Mouse (Mus musculus) lung, embryonic 16.5 days (tissue): ENCODE data around the gene Itga9. TPM values are rescaled to one million over a fixed set of nuclear protein-coding genes. Genes with fewer than 3 reads are reported as not detected.

Experiments used
- ATAC-seq: fragments of 200-750 bp; cut with Nextera tagmentation; 2 replicates; pipeline ENCODE4 v1.8.0; 2017; ENCODE audit warnings: low read depth, mild to moderate bottlenecking, moderate library complexity
- H3K27ac ChIP-seq: fragments of 300-500 bp; sonication (generic); 2 replicates; pipeline ENCODE4 v1.5.1; 2014; ENCODE audit warnings: mild to moderate bottlenecking, control low read depth, low read length
- H3K27me3 ChIP-seq: fragments of 300-500 bp; sonication (generic); 2 replicates; pipeline ENCODE4 v1.6.1; 2014; ENCODE audit warnings: low read depth, low read length, mixed read lengths; ENCODE audit not compliant: control insufficient read depth, insufficient read depth
- H3K36me3 ChIP-seq: fragments of 300-500 bp; sonication (generic); 2 replicates; pipeline ENCODE4 v1.6.1; 2014; ENCODE audit warnings: low read length; ENCODE audit not compliant: control insufficient read depth, insufficient read depth
- H3K4me1 ChIP-seq: fragments of 300-500 bp; sonication (generic); replicated peaks from 2 replicates; pipeline ENCODE4 v1.6.1; 2014; ENCODE audit warnings: low read length, mixed read lengths; ENCODE audit not compliant: control insufficient read depth, insufficient read depth
- H3K4me2 ChIP-seq: fragments of 300-500 bp; sonication (generic); 2 replicates; pipeline ENCODE4 v1.6.1; 2014; ENCODE audit warnings: low read depth, low read length, control low read depth
- H3K4me3 ChIP-seq: fragments of 300-500 bp; sonication (generic); 2 replicates; pipeline ENCODE4 v1.5.1; 2014; ENCODE audit warnings: mild to moderate bottlenecking, low read length, control low read depth
- H3K9ac ChIP-seq: fragments of 300-500 bp; sonication (generic); 2 replicates; pipeline ENCODE4 v1.6.1; 2014; ENCODE audit warnings: low read length, control low read depth
- H3K9me3 ChIP-seq: fragments of 300-500 bp; sonication (generic); 2 replicates; pipeline ENCODE4 v1.6.1; 2016; ENCODE audit warnings: low read length; ENCODE audit not compliant: control insufficient read depth
- WGBS: fragments of 180-500 bp; shearing (Covaris S2); extraction: QIAGEN DNeasy Blood & Tissue Kit; methylation state at CpG from one replicate; pipeline ENCODE4 v1.1.7; 2014; 5-methylcytosine and 5-hydroxymethylcytosine counted together
- polyA plus RNA-seq: library from polyadenylated mRNA; unstranded; fragments of >200 nt; fragmentation: Nextera tagmentation; extraction: Ambion mirVana; gene quantifications from 2 replicates; pipeline ENCODE4 v1.2.1, GENCODE M21; 2015

Gene Itga9
- polyA plus RNA-seq, 1 experiment from 2014 or later, result 6.0 TPM

- Histone ChIP-seq H3K4me2 (peak overlapping the region; percentile 96), H3K27ac (peak overlapping the region; percentile 85), H3K9ac (peak overlapping the region; percentile 79), H3K27me3 (no peaks in the 10 kb centered on the region), H3K4me1 (peaks cover 40% of the 10 kb centered on the region), H3K36me3 (no peaks in the 10 kb centered on the region), H3K9me3 (no peaks in the 10 kb centered on the region), H3K4me3 (peak overlapping the region; percentile 82)
- no peak; the same call in 1 of the 2 replicates for ATAC-seq
- 15% methylated on average over 16 of the region's 16 CpGs for WGBS
Measured at GRCm38 (mm10) chr9:118924554-118925085, 318.1 kb downstream of the Itga9 start.

- peak overlapping the region; percentile 97 for H3K27ac ChIP-seq
- no peaks in the 10 kb centered on the region for H3K9me3 ChIP-seq
- under 1% methylated on average over 53 of the region's 53 CpGs for WGBS
- peak overlapping the region; percentile 96 for H3K4me2 ChIP-seq
- peak; percentile 90 for ATAC-seq
- H3K27me3 ChIP-seq, result no peaks in the 10 kb centered on the region
- H3K9ac ChIP-seq, result peak overlapping the region; percentile 92
- H3K4me3 ChIP-seq, result peak overlapping the region; percentile 82
- H3K36me3 ChIP-seq, result no peaks in the 10 kb centered on the region
- H3K4me1 ChIP-seq, result peaks cover 40% of the 10 kb centered on the region
Measured at GRCm38 (mm10) chr9:118925286-118926110, 319.0 kb downstream of the Itga9 start.

GRCm38 (mm10) chr9:118926111-118926650, 319.7 kb downstream of the Itga9 start, which contains the start of gene Ctdspl:
Gene Ctdspl (plus strand): TSS chr9:118926453.
- Histone ChIP-seq H3K27me3 (no peaks in the 10 kb centered on the region), H3K4me2 (peak within 1 kb of the TSS; percentile 96), H3K4me1 (peaks cover 40% of the 10 kb centered on the region), H3K36me3 (no peaks in the 10 kb centered on the region), H3K9me3 (no peaks in the 10 kb centered on the region), H3K9ac (peak within 1 kb of the TSS; percentile 92), H3K4me3 (peak within 1 kb of the TSS; percentile 82), H3K27ac (peak within 1 kb of the TSS; percentile 97)
- WGBS, result 0% methylated on average over 28 of the region's 73 CpGs
- peak; percentile 43 for ATAC-seq

GRCm38 (mm10) chr9:118926688-118927321, 320.3 kb downstream of the Itga9 start:
- Histone ChIP-seq H3K9me3 (no peaks in the 10 kb centered on the region), H3K4me2 (peak overlapping the region; percentile 96), H3K4me1 (peaks cover 40% of the 10 kb centered on the region), H3K27ac (peak overlapping the region; percentile 97), H3K36me3 (no peaks in the 10 kb centered on the region), H3K27me3 (no peaks in the 10 kb centered on the region), H3K4me3 (peak overlapping the region; percentile 82), H3K9ac (peak overlapping the region; percentile 92)
- 0 out of 2 replicates have a peak, but pooled peaks have one; percentile 5 for ATAC-seq
- WGBS, result 2% methylated on average over 60 of the region's 68 CpGs

- Histone ChIP-seq H3K36me3 (no peaks in the 10 kb centered on the region), H3K4me1 (peaks cover 40% of the 10 kb centered on the region), H3K4me3 (peak overlapping the region; percentile 82), H3K9ac (peak overlapping the region; percentile 92), H3K4me2 (peak overlapping the region; percentile 96), H3K27me3 (no peaks in the 10 kb centered on the region), H3K27ac (peak overlapping the region; percentile 97), H3K9me3 (no peaks in the 10 kb centered on the region)
- no peak for ATAC-seq
- 7% methylated on average over 8 of the region's 8 CpGs for WGBS
Measured at GRCm38 (mm10) chr9:118927501-118927900, 321.0 kb downstream of the Itga9 start.

GRCm38 (mm10) chr9:118928007-118928406, 321.5 kb downstream of the Itga9 start:
- Histone ChIP-seq H3K27ac (peak overlapping the region; percentile 97), H3K9ac (peak overlapping the region; percentile 92), H3K9me3 (no peaks in the 10 kb centered on the region), H3K4me2 (peak overlapping the region; percentile 96), H3K36me3 (no peaks in the 10 kb centered on the region), H3K4me3 (peak overlapping the region; percentile 82), H3K4me1 (peaks cover 40% of the 10 kb centered on the region), H3K27me3 (no peaks in the 10 kb centered on the region)
- WGBS, result 48% methylated on average over 2 of the region's 2 CpGs
- ATAC-seq, result no peak

- peak overlapping the region; percentile 97 for H3K27ac ChIP-seq
- H3K27me3 ChIP-seq, result no peaks in the 10 kb centered on the region
- ATAC-seq, result no peak
- 16% methylated on average over 7 of the region's 7 CpGs for WGBS
- peak overlapping the region; percentile 96 for H3K4me2 ChIP-seq
- H3K9me3 ChIP-seq, result no peaks in the 10 kb centered on the region
- H3K9ac ChIP-seq, result peak overlapping the region; percentile 92
- no peaks in the 10 kb centered on the region for H3K36me3 ChIP-seq
- H3K4me1 ChIP-seq, result peaks cover 40% of the 10 kb centered on the region
- peak overlapping the region; percentile 82 for H3K4me3 ChIP-seq
Measured at GRCm38 (mm10) chr9:118928656-118929055, 322.2 kb downstream of the Itga9 start.

- H3K27ac ChIP-seq, result no peak overlapping the region
- no peaks in the 10 kb centered on the region for H3K9me3 ChIP-seq
- no peaks in the 10 kb centered on the region for H3K27me3 ChIP-seq
- no peak for ATAC-seq
- H3K36me3 ChIP-seq, result no peaks in the 10 kb centered on the region
- no peak overlapping the region for H3K4me2 ChIP-seq
- peaks cover 35% of the 10 kb centered on the region for H3K4me1 ChIP-seq
- H3K4me3 ChIP-seq, result no peak overlapping the region
- no peak overlapping the region for H3K9ac ChIP-seq
- 69% methylated on average over 9 of the region's 9 CpGs for WGBS
Measured at GRCm38 (mm10) chr9:118930611-118931010, 324.1 kb downstream of the Itga9 start.

GRCm38 (mm10) chr9:118933800-118934199, 327.3 kb downstream of the Itga9 start:
- no peak overlapping the region for H3K4me2 ChIP-seq
- no peaks in the 10 kb centered on the region for H3K9me3 ChIP-seq
- no peak for ATAC-seq
- no peaks in the 10 kb centered on the region for H3K27me3 ChIP-seq
- 80% methylated on average over 9 of the region's 9 CpGs for WGBS
- H3K27ac ChIP-seq, result no peak overlapping the region
- no peak overlapping the region for H3K4me3 ChIP-seq
- no peak overlapping the region for H3K9ac ChIP-seq
- H3K36me3 ChIP-seq, result no peaks in the 10 kb centered on the region
- peaks cover 20% of the 10 kb centered on the region for H3K4me1 ChIP-seq
